Mouse (Mus musculus): ENCODE results near the gene 1810049J17Rik.

The 1810049J17Rik gene

DNA sequence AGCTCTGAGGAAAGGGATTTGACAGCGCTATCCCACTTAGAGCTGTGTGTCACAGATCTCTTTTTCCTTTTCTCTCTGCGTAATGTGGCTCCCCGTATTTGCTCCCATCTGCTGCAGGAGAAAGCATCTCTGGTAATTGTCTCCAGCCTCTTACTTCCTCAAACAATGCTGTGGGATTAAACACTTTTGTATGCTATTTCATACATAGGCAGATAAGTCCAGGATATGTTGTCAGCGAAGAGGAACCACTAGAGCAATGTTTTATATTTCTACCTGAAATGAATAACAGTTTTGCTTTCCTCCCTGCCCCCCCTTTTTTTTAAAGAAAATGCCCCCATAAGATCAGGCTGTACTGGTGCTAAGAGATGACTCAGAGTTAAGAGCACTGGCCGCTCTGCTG is 13.2 kb downstream of the 1810049J17Rik start:
- DNase-seq (ENCODE audit: low spot score): no peak

DNA sequence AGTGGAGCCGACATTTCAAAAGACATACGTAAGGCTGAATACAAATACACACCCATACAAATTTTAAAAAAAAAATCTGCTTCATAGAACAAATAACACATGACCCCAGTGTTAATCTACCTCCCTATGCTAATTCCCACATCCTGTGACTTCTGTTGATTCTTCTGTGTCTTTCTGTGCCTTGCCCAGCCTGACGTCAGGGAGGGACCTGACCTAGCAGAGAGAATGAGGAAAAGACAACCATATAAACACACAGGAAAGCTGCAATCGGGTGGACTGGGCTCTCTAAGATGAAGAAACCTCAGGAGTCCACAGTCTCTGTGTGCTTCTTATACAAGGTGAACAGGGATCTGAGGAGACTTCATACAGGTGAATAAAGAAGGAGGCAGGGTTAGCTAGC is 14.6 kb downstream of the 1810049J17Rik start:
- DNase-seq (ENCODE audit: low spot score): peak; percentile 25

DNA sequence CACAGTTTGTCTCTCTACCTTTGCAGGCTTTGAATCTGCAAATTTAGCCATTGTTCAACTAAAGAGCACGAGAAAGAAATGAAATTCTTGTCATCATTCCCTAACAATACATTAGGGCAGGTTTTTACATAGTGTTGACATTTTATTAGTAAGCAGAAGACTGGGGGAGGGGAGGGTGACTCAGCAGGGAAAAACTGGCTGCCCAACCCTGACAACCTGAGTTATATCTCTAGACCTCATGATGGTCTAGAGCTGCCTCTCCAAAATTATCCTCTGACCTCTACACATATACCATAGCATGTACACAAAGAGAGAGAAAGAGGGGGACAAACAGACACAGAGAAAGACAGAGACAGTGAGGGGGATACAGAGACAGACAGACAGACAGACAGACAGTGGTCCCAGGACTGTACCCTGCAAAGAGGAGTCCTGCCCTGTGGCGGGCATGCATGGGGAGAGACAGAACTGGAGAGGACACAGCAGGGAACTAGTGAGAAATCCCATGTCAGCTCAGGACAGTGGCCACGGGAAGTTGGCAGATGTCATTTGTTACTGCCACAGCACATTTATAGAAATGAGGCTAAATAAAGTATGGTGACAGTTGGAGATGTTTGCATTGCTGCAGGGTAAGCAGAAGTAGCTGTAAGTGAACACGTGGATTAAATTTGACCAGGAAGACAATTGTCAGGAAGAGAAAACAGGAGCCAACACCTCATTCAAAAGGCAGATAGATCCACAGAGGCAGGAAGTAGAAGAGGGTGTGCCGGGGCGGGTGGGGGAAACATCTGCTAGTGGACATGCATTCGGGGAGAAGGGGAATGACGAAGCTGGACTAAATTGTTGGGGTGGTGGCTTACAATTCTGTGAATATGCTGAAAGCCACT is 15.3 kb downstream of the 1810049J17Rik start:
- DNase-seq (ENCODE audit: low spot score): peak; percentile 57

DNA sequence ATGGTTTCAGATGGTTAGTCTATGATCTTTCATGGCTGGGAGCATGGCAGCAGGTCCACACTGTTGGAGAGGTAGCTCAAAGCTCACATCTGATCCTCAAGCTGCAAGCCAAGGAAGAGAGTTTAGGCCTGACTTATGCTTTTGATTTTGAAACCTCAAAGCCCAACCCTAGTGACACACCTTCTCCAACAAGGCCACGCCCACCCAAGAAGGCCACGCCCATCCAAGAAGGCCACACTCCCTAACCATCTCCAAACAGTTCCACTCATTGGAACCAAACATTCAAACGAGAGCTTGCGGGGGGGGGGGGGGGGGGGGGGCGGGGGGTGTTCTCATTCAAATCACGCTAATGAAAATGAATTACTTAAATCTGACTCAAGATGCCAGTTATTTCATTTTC is 19.9 kb downstream of the 1810049J17Rik start:
- no peak for DNase-seq (ENCODE audit: low spot score)

DNA sequence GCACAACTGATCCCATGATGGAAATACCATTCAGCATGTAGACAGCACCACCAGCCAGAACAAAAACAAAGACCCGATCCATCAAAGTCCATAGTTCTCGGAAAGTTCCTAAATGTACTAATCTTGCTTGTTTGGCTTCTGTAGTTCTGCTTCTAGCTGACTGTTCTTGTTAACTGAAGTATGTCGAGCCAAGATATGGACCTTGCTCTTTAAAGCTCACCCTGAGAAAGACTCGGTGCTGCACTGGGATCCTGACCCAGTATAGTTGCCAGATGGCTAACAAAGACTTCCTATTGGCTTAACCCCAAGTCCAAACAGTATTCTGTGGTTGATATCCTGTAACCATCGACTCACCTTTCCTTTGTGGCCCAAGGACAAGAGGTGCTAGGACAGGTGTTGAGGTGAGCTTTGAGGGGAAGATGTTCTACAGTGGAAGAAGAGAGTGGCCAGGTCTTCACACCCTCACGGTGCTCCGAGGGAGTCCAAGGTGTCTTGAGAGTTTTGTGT is 23.4 kb downstream of the 1810049J17Rik start:
- DNase-seq (ENCODE audit: low spot score): no peak

- no peak for DNase-seq (ENCODE audit: low spot score)
These were observed 25.5 kb downstream of the 1810049J17Rik start for GRCm38 (mm10) chr15:12296228-12296627.

DNA sequence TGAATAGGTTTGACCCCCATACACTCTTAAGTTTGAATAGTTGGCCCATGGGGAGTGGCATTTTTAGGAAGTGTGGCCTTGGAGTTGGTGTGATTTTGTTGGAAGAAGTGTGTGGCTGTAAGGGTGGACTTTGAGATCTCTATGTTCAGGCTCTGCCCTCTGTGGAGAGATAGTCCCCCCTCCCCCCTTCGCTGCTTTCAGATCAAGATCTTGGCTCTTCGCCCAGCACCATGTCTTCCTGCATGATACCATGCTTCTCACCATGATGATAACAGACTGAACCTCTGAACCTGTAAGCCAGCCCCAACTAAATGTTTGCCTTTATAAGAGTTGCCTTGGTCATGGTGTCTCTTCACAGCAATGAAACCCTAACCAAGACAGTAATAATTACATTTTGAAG is 29.9 kb downstream of the 1810049J17Rik start:
- DNase-seq (ENCODE audit: low spot score): no peak

DNA sequence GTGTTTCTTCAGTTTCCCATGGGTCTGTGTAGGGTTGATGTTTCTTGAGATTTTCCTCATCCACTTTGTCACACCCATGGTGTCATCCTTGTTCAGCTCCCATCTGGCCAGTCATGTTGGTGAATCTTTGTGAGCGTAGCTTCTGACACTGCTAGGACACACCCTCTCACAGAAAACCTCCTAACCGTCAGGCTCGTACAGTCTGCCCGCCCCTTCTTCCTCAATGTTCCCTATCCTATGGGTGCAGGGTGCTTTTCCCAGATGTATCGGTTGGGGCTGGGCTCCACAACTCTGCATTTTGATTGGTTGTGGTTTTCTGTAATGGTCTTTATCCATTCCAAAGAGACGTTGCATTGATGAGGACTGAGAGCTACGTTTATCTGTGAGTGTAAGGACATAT is 31.4 kb downstream of the 1810049J17Rik start:
- DNase-seq (ENCODE audit: low spot score): no peak

GRCm38 (mm10) chr15:12285535-12285809 is 36.2 kb downstream of the 1810049J17Rik start:
- no peak for DNase-seq (ENCODE audit: low spot score)

DNA sequence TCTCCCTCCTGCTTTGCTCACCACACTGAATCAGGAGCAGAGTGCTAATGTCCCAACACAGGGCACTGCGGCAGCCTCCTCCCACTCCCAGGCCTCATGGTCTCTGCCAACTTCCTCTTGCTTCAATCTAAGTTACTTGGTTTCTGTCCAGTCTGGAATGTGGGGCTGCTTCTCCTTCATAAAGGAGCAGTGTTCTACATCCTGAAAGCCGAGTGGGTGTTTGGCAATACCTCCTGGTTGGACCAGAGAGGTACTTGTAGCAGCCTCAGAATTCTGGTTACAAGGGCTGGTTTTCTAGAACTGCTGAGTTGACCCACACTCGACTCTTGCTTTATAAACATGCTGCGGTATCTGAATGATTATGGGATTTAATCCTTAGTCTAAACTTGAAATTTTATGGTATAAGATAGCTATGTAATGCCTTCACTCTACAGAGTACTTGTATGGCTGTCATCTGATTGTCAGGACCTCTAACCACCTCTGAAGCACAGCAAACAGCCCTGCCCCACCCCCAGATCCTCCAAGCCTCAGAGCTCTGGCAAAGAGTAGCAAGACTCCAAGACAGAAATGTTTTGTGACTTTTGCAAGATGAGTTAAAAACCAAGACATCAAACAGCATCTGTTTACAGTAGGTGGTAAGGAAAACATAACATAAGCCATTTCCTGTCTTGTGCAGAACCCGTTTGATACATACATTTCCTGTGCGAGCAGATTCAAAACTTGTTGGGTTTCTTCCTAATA is 36.7 kb downstream of the 1810049J17Rik start:
- DNase-seq (ENCODE audit: low spot score): no peak

DNA sequence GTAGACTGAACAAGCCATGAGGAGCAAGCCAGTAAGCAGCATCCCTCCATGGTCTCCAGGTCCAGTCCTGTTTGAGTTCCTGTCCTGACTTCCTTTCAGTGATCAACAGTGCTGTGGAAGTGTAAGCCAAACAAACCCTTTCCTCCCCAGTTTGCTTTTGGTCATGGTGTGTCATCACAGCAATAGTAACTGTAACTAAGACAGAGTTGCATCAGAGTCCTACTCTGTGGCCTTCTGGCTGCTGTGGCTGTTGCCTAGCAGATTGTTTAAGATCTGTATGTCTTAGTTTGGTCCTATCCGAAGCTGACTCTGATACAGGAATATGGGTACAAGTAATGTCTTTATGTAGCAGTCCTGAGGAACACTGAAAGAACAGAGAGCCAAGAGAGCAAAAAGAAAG is 41.9 kb downstream of the 1810049J17Rik start:
- DNase-seq (ENCODE audit: low spot score): no peak

- no peak for DNase-seq (ENCODE audit: low spot score)
These were observed 46.5 kb downstream of the 1810049J17Rik start for GRCm38 (mm10) chr15:12275091-12275623.

DNA sequence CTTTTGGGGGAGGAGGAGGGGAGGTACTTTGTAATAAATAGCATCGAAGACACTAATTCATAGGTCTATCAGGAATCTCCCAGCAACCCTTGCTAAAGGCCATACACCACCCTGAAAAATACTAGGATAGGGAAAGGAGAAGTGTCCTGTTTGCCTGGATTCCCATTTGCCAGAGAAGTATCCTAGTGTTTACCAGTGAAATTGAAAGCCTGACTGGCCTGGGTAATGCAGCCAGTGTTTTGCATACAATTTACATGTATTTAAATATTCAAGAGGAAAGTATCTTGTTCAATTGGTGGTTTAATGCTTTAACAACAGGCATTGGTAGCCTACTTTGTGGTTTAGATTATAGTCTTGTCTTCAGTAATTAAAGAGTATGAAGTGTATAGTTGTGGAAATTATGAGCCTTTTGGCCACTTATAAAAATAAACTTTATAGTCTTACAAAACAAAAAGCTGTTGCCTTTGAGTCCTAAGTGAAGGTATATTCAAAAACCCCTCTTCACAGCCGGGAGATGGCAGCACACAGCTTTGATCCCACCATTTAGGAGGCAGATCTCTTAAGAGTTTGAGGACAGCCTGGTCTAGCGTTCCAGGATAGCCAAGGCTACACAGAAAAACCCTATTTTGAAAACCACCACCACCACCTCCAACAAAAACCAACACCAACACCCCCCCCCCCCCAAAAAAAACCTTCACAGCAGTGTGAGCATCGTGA is 47.5 kb downstream of the 1810049J17Rik start:
- no peak for DNase-seq (ENCODE audit: low spot score)

- DNase-seq (ENCODE audit: low spot score): no peak
These were observed 48.2 kb downstream of the 1810049J17Rik start for GRCm38 (mm10) chr15:12273325-12274052.
